Mouse (Mus musculus) G1E (cell line): ENCODE results near the gene Abi3bp. TPM values are rescaled to one million over a fixed set of nuclear protein-coding genes. Genes with fewer than 3 reads are reported as not detected.

ENCODE experiments used
- ATAC-seq: 2 replicates; pipeline ENCODE4 v1.8.0; 2016; ENCODE audit warnings: mild to moderate bottlenecking; ENCODE audit not compliant: insufficient number of reproducible peaks, poor library complexity, low FRiP score, severe bottlenecking; ENCODE audit errors: extremely low read depth
- DNase-seq: peaks from one replicate; pipeline ENCODE4 v3.0.0; 2012; ENCODE audit warnings: low spot score
- H3K27me3 ChIP-seq: 2 replicates; pipeline ENCODE4 v1.6.1; 2012; ENCODE audit warnings: mild to moderate bottlenecking, low read length, inconsistent platforms; ENCODE audit not compliant: insufficient read depth
- H3K36me3 ChIP-seq: replicated peaks from 2 replicates; pipeline ENCODE3; 2012; ENCODE audit warnings: mild to moderate bottlenecking, inconsistent platforms
- H3K4me1 ChIP-seq: 2 replicates; pipeline ENCODE4 v1.6.1; 2012; ENCODE audit warnings: low read depth, low read length, inconsistent platforms, mixed read lengths; ENCODE audit not compliant: insufficient read depth
- H3K4me3 ChIP-seq: 2 replicates; pipeline ENCODE4 v1.5.1; 2012; ENCODE audit warnings: low read depth, mild to moderate bottlenecking, inconsistent platforms, low read length, moderate library complexity, mixed read lengths
- H3K9me3 ChIP-seq: replicated peaks from 2 replicates; pipeline ENCODE4 v1.6.1; 2012; ENCODE audit warnings: inconsistent platforms
- CTCF ChIP-seq: IDR thresholded peaks from 2 replicates; pipeline ENCODE4 v1.5.1; 2012; ENCODE audit warnings: low read depth, low read length, inconsistent platforms, mixed read lengths
- GATA1 ChIP-seq: IDR thresholded peaks from 2 replicates; pipeline ENCODE4 v1.6.1; 2012; ENCODE audit warnings: borderline replicate concordance, low read length, inconsistent platforms, mixed read lengths
- GATA2 ChIP-seq: IDR thresholded peaks from 2 replicates; pipeline ENCODE4 v1.6.1; 2012; ENCODE audit warnings: low read depth, low read length, inconsistent platforms, borderline replicate concordance
- POLR2AphosphoS5 ChIP-seq: IDR thresholded peaks from 2 replicates; pipeline ENCODE4 v1.6.1; 2012; ENCODE audit warnings: low read depth, low read length, inconsistent platforms; ENCODE audit not compliant: insufficient replicate concordance
- TAL1 ChIP-seq: conservative IDR thresholded peaks from 2 replicates; pipeline ENCODE4 v1.6.1; 2012; ENCODE audit warnings: low read depth, low read length, inconsistent platforms, mixed read lengths
- polyA plus RNA-seq: library from polyadenylated mRNA; stranded (reverse); fragments of >175 nt; gene quantifications from 2 replicates; pipeline ENCODE4 v1.2.3, GENCODE M21; 2012
- total RNA-seq, 2 experiments: library from RNA; stranded (forward) in 1 of 2; stranded (reverse) in 1 of 2; fragments of 200-1000 nt in 1 of 2; fragments of >200 nt in 1 of 2; fragmentation: Nextera tagmentation in 1 of 2; gene quantifications; 2 replicates each; pipeline ENCODE4 v1.2.3; 2014 to 2017

Abi3bp gene
- total and polyA plus RNA-seq, 3 experiments: 0.16 TPM; not detected in 2

DNA sequence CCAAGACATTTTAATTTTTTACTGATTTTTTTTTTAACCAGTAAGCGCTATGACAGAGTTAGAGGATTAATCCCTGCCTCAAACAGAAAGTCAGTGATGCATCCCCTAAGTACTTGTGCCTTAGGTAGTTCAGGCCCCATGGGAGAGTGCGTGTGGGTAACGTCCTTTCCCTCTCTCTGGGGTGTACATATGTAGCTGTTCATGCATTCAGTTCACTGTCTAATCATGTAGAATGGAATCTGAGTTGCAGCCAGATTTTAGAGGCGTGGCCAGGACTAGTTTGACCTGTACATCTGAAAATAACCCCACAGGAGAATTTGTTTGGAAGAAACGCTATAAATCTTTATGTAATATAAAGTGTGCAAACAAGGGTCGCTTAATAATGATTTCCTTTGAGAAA lies 23.4 kb downstream of the Abi3bp start:
- DNase-seq (no peak), ATAC-seq (no peak)
- no peak for TF ChIP-seq CTCF
- no peaks in the 10 kb centered on the region; the same call in 1 of the 2 replicates for H3K27me3 ChIP-seq
- H3K4me1 ChIP-seq: no peaks in the 10 kb centered on the region
- H3K4me3 ChIP-seq: no peak overlapping the region
- no peaks in the 10 kb centered on the region for H3K36me3 ChIP-seq
- H3K9me3 ChIP-seq: no peaks in the 10 kb centered on the region

- DNase-seq (no peak), ATAC-seq (no peak)
- Histone ChIP-seq H3K27me3 (no peaks in the 10 kb centered on the region; the same call in 1 of the 2 replicates), H3K4me3 (no peak overlapping the region), H3K9me3 (no peaks in the 10 kb centered on the region), H3K4me1 (no peaks in the 10 kb centered on the region), H3K36me3 (no peaks in the 10 kb centered on the region)
- no peak for TF ChIP-seq CTCF
- no peak for TF ChIP-seq POLR2AphosphoS5
- no peak for TF ChIP-seq TAL1
- no peak for TF ChIP-seq GATA2
- TF ChIP-seq GATA1: no peak
Observed at GRCm38 (mm10) chr16:56501513-56501912, 23.8 kb downstream of the Abi3bp start.

DNA sequence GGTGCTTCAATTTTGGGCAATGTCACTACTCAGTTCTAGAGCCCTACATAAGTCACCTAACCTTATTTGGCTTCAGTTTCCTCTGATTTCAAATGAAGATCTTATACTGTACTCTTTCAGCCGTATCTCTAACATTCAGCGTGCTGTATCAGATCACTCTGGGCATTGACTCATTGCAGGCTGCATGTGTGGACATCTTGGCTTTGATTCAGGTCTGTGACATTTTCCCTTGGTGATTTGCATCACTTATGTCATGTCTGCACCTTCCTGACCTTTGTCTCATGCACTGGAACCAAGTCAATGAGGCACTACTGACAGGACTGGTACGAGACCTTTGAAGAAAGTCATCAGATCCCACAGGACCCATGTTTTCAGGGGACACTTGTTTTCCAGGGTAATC lies 24.5 kb downstream of the Abi3bp start:
- H3K4me1 ChIP-seq: no peaks in the 10 kb centered on the region
- no peaks in the 10 kb centered on the region for H3K36me3 ChIP-seq
- DNase-seq: no peak
- no peaks in the 10 kb centered on the region; the same call in 1 of the 2 replicates for H3K27me3 ChIP-seq
- no peaks in the 10 kb centered on the region for H3K9me3 ChIP-seq
- no peak for ATAC-seq
- no peak overlapping the region for H3K4me3 ChIP-seq
- TF ChIP-seq POLR2AphosphoS5 (no peak), CTCF (no peak), GATA1 (no peak), TAL1 (no peak), GATA2 (no peak)

DNA sequence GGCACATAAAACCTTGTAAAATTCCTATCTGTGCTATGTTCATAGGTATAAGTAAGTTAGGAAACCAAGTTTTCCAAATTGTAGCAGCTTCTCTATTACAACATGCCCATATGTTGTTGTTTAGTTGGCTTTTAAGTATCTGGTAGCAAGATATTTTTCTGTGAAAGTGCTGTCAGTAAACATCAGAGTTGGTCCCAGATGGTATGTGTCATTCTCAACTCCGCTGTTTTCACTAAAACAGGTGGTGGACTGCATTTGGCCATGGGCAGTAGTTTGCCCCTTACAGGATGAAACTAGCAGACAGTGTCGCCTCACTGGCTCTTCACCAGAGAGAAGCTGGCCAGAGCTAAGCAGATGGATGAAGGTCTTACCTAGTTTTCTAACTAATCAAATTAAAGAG lies 26.3 kb downstream of the Abi3bp start:
- DNase-seq (no peak), ATAC-seq (no peak)

GRCm38 (mm10) chr16:56518024-56518423 lies 40.3 kb downstream of the Abi3bp start:
- H3K36me3 ChIP-seq: no peaks in the 10 kb centered on the region
- H3K27me3 ChIP-seq: no peaks in the 10 kb centered on the region
- no peak for DNase-seq
- TF ChIP-seq POLR2AphosphoS5 (no peak), TAL1 (no peak), CTCF (no peak), GATA1 (no peak), GATA2 (no peak)
- no peaks in the 10 kb centered on the region for H3K4me1 ChIP-seq
- no peak for ATAC-seq
- H3K9me3 ChIP-seq: no peaks in the 10 kb centered on the region
- H3K4me3 ChIP-seq: no peak overlapping the region

More for the DNA sequence above, 26.3 kb downstream of the Abi3bp start:
- no peak overlapping the region for H3K4me3 ChIP-seq
- no peaks in the 10 kb centered on the region for H3K36me3 ChIP-seq
- no peak for TF ChIP-seq GATA2
- no peak for TF ChIP-seq CTCF
- no peak for TF ChIP-seq GATA1
- no peak for TF ChIP-seq POLR2AphosphoS5
- no peak for TF ChIP-seq TAL1
- H3K27me3 ChIP-seq: peaks cover 3% of the 10 kb centered on the region; the same call in 1 of the 2 replicates
- no peaks in the 10 kb centered on the region for H3K9me3 ChIP-seq
- H3K4me1 ChIP-seq: no peaks in the 10 kb centered on the region

DNA sequence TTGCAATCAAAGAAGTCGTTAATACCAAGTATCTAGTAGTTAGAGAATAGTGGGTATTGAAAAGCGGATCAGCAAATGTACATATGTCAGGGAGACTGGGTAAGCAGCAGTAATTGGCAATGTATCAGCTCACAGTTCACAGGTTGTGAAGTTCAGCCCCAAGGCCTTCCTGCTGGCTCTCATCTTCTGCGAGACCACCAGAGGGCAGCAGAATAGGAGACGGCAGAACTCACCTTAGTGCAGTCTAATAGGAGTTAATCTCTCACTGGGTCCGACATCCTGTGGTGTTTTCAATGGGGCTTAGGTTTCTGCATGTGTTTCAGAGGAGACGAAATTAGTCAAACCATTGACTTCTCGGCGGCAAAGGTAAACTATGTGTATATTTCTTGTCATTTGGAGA lies 46.7 kb downstream of the Abi3bp start:
- Histone ChIP-seq H3K9me3 (no peaks in the 10 kb centered on the region), H3K36me3 (no peaks in the 10 kb centered on the region), H3K27me3 (no peaks in the 10 kb centered on the region), H3K4me1 (no peaks in the 10 kb centered on the region), H3K4me3 (no peak overlapping the region)
- DNase-seq (no peak), ATAC-seq (no peak)
- TF ChIP-seq GATA1: no peak
- TF ChIP-seq CTCF: 0 out of 2 replicates have a peak, but pooled peaks have one; percentile 18

DNA sequence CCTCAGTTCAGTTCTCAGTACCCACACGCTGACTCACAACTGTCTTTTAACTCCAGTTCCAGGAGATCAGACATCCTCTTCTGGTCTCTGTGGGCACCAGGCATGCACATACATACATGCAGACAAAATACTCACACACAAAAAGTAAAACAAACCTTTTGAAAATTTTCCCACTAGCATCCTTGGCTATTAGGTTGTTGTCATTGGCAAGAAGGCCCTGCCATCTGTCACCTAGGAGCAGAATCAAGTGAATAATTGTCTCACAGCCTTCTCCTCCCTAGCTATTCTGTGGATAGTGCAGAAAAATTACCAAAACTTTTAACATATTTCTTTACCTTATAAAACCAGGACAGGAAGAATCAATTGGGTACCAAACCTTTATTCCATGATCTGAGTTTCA lies 48.8 kb downstream of the Abi3bp start:
- ATAC-seq: no peak
- Histone ChIP-seq H3K4me3 (no peak overlapping the region), H3K9me3 (no peaks in the 10 kb centered on the region), H3K4me1 (no peaks in the 10 kb centered on the region), H3K27me3 (no peaks in the 10 kb centered on the region), H3K36me3 (no peaks in the 10 kb centered on the region)
- TF ChIP-seq POLR2AphosphoS5 (no peak), GATA2 (no peak), GATA1 (no peak), TAL1 (no peak), CTCF (no peak)
- no peak for DNase-seq
